Mouse (Mus musculus) granulocyte monocyte progenitor cell, adult 5-6 weeks (primary cell): ENCODE measurements around the gene Ube2d3. TPM values are rescaled to one million over a fixed set of nuclear protein-coding genes. Genes with fewer than 3 reads are reported as not detected.
"Not testable (repeated sequence)": the region's sequence is repeated elsewhere in the genome, so short reads cannot be mapped to it uniquely, and the experiment has no call there.

Source experiments
- ATAC-seq: replicated peaks from 2 replicates; pipeline ENCODE4 v1.8.0; 2016; ENCODE audit warnings: mild to moderate bottlenecking, moderate TSS enrichment, inconsistent platforms; ENCODE audit not compliant: poor library complexity, severe bottlenecking
- total RNA-seq, 2 experiments: library from RNA; stranded (forward) in 1 of 2; stranded (reverse) in 1 of 2; fragments of 200-712, 200-1000 nt in 1 of 2; fragments of >200 nt in 1 of 2; fragmentation: Nextera tagmentation in 1 of 2; gene quantifications; 2 replicates each; pipeline ENCODE4 v1.2.3; 2014 to 2017

Ube2d3 gene
- total RNA-seq, 2 experiments from 2014 or later, result 413 to 457 TPM

DNA sequence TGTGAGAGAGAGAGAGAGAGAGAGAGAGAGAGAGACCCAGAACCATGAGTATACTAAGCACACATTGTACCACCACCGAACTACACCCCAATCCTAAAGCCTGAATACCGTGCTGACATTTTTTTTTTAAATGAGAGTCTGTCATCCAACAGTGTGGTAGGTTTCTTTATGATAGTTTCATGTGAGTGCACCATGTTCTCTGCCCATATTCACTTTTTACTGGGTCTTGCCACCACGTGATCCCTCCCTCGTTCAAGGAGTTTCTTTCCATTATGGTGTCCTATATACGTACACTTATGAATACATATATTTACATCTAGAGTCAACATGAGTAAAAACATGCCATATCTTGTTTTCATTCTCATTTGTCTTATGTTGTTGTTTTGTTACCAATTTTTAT, 48.4 kb downstream of the Ube2d3 start:
- no peak for ATAC-seq

DNA sequence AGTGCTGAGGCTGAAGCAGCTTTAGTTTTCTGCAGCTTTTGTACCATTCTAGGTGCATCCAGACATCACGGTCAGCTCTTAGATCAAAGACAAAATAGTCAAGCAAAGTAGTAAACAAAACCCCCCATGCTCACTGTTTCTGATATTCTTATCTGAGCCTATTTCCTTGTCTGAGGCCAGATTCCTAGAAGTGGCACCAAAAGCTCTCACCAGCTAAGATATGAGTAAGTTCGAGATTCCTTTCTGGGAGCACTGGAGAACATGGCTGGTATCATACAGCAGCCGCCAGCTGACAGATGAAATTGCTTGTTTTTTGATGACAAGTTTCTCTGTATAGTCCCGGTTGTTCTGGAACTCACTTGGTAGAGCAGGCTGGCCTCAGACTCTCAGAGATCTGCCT, 49.9 kb downstream of the Ube2d3 start:
- no peak for ATAC-seq

DNA sequence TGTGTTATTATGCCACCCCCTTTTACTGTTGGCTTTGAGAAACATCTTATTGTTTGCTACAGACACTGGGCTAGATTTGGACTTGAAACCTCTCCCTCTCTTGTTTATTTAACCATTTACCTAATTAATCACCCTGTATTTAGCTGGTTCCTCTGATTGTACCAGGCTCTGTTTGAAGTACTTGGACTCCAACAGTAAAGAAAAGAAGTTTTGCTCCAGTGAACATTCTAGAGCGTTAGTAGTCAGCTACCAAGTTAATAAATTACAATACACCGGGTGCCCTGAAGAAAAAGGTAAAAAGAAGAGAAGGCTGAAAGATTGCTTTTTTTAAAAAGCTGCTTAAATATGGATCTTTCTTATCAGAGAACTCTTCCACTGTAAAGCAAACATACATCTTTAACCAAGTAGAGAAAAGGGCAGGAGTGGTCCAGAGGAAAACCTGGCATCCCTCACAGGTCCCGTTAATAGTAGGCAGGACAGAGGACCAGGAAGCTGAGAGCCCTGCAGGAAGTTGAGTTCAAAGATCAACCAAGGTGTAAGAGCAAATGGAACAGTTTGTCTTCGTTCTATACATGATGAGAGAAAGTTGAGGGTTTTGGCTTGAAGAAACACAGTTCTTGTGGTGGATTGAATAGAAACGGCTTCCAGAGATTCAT, 52.0 kb downstream of the Ube2d3 start:
- ATAC-seq, result no peak

DNA sequence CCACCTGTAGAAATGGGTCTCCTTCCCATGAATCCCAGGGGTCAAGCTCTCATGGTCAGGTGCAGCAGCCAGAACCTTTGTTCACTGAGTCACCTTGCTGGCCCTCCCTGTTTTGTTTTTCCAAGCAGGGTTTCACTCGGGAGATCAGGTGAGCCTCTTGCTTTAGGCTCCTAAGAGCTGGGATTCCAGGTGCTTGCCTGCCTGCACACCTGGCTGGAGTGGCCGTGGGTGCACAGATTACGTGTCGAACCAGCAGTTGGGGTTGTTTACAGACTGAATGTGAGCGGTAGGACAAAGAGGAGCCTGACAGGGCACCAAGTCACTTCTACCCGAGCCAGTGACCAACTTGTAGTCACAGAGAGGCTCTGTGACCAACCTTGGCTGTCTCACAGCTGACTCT, 53.2 kb downstream of the Ube2d3 start:
- ATAC-seq, result no peak

DNA sequence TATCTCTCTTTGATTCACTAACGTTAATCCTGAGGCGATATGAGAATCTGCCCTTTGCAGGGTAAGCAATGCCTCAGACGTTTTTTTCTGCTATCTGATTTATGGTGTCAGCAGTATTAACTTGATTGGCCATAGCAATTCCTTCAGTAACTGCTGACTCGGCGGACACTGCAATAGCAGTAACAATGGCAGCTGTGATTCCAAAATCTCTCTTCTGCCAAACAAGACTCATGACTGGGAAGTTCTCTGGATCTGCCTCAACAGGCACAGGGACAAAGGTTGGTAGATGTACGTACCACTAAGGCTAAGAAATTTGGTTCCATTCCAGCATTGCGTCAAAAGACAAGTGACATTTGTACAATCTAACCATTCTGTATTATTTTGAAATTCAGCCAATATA, 55.4 kb downstream of the Ube2d3 start:
- not testable (repeated sequence) for ATAC-seq

DNA sequence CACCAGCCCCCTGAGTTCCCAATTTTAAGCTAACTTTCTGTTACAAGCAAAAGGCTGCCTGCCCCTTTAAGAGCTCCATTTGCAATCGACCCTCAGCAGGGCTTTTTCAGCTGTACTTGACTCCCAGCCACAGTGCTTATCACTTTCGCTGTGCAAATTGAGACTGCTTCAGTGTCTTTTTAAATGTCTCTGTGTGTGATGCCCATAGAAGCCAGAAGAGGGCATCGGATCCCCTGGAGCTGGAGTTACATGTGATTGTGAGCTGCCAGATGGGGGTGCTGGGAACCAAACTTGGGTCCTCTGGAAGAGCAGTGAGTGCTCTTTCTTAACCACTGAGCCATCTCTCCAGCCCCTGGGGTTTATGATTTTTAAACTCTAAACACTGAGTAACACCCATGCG, 60.0 kb downstream of the Ube2d3 start:
- ATAC-seq, result not testable (repeated sequence)

DNA sequence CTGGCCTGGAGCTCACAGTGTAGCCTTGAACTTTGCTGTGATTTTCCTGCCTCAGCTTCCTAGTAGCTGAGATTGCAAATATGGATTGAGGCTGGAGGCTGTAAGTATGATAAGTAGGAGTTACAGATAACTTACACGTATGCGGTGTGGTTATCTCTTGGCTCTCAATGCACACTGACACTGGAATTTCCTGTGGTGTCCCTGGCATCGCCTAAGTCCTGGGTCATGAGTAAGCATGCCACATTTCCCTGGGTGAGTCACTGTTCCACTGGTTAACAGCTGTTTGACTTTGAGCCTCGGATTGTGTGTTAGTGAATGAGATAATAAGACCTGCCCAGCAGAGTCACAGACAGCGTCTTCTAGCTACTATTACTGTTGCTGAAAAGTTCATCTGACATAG, 60.9 kb downstream of the Ube2d3 start:
- ATAC-seq, result 0 out of 2 replicates have a peak, but pooled peaks have one; percentile 20

DNA sequence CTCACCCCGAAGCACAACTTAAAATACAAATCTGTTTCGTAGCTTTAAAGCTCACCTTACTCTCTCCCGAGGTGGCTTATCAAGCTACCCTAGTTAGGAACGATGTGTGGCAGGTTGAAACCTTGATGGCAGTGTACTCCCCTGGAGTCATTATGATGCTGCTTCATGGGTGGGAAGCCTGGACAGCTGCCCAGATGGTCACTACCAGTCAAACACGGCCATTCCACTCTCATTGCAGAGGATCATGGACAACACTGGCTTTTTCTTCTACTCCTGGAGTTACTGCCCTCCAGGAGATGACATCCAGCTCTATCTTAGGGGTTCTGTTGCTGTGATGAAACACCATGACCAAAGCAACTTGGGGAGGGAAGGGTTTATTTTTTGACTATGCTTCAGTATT, 65.2 kb downstream of the Ube2d3 start:
- ATAC-seq, result no peak

DNA sequence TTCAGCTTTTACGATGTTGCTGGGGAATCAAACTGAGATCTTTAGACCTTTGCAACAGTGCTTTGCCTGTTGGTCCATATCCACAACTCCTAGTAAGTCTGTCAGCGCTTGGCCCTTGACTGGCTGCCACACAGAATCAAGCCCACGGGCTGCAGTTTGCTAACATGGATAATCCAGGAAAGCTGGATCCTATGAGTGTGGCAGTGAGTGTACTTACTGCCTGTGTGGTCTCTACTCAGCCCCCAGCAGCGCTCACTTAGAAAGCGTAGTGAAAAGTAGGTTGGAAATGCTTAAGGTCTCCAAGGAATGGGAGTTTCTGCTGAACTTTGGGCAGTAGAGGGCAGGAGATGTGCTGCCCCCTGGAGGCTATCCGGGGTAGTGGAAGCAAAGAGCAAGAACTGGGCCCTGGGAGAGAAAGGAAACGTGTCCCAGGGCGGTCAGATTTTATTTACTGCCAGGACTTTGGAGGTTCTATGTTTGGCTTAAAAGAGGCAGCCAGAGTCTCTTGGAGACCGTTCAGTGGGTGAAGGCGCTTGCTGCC, 67.5 kb downstream of the Ube2d3 start:
- peak; percentile 94 for ATAC-seq

DNA sequence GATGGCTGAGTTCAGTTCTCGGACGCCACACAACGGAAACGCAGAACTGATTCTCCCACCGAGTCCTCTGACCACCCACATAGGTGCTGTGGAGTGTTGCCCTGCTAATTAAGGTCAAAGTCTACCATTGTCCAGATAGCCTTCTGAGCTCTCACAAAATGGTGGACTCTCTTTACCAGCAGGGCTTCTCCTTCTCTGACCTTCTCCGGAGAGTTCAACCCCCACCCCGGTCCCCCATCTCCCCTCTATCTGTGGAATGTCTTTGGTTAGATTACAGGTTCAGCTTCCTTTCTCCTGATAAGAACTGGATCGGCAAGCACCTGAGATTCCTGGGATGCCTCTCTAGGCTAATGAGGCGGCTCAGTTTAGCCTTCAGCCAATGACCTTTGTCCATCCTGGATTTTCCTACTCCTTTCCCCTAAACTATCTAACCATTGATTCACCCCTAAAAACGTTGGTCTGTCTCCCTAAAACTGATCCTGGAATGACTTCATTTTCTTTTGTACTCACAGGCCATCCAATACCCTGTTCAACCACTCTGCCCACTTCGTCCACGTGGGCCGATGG, 68.0 kb downstream of the Ube2d3 start:
- no peak for ATAC-seq

DNA sequence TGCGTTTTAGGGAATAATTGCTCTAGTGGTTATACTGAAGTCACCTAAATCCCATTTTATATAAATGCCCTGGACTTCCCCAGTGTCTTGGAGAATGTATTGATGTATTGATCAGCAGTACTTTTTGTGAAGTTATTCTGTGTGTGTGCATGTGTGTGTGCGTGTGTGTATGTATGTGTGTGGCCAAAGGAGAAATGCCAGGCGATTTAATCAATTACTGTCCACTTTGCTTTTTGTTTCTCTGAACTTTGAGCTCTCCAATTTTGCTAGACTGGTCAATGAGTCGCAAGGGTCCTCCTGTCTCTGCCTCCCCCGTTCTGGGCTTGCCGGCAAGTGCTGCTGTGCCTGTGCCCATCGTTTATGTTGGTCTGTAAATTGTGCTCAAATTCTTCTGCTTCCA, 69.6 kb downstream of the Ube2d3 start:
- no peak for ATAC-seq

DNA sequence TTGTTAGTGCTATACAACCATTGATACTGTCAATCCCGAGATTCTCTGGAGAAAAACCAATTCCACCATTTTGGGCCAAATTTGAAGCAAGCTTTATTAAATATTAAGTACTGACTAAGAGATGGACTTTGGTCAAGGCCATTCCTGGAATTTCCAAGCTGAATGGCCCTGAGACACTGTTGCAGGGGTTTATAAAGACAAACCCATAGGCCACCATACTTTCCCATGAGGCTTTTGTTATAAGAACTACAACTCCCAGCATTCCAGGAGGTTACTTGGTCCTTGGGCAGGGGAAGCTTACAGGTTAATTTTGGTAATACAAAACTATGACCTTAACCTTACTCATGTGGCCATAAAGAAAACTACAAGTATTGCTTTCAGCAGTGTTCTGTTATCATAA, 70.2 kb downstream of the Ube2d3 start:
- ATAC-seq, result no peak

DNA sequence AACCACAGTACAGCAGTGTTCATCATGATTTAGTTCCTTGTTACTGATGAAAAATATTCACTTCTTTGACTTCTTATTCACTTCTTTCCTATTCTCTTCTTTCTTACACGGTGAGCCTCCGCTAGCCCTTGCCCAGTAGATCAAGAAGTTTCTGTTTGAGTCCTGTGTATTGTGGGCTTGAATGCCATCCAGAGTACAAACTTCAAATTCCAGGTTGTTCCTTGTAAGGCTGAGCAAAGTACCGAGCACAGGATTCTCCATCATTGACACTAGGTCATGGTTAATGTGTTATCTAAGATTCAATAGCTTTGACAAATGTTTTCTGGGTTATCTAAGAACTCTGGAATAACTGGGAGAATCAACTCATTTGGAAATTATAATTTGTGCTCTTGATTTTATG, 72.4 kb downstream of the Ube2d3 start:
- ATAC-seq, result no peak

DNA sequence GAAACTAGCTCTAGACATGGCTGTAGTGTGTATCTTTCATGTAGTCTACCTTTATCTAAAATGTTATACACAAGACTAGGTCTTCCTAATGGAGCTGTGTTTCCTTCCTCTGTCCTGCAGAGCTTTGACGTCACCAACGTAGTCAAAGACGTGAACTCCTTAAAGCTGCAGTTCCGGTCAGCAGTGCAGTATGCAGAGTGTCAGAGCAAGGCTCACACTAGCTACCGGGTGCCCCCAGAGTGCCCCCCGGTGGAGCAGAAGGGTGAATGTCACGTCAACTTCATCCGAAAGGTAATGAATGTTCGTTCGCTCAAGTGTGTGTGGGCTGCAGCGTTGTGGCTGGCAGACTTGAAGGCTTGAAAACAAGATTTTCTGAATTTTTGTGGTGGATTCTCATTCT, 73.7 kb downstream of the Ube2d3 start:
- peak; percentile 66 for ATAC-seq

DNA sequence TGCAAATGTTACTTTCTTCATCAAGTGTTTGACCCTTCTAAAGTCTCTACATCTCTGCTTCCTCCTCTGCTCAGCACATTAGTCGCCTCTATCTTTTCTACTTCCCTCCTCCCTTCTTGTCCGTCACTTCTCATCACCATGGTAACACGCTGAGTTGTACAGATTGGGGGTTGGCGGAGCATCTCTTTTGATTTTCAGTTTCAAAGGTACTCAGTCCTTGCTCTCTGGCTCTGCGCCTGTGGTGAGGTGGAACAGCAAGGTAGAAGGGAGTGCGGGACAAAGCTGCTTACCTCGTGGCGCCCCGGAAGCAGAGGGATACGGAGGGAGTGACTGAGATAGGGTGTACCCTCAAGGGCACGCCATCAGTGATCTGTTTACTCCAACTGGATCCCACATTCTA, 75.3 kb downstream of the Ube2d3 start:
- no peak for ATAC-seq

DNA sequence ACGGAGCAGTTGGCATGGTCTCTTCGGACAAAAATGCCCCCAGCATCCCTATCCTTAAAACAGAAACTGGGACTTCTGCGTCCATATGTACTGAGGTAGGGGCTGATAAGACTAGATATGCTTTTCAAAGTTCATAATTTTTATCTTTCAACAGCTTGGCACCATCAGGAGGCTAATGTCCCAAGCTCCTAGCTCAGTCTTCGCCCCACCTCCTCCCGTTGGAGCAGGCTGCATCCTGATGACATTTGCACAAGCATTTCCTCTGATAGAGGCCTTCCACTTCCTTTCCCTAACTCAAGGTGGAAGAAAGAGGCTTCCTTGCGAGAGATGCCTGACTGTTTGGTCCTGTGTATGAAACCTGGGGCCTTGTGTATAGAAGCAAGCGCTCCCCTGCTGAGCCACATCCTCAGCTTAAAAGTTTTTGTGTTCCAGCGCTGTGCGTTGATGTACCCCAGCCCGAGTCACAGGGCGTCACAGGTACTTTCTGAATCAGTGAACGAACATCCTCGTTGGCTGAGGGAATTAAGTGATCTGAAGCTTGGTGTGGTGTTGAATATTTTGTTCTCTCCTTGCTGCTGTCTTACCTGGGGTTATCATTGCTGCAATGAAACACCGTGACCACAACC, 76.0 kb downstream of the Ube2d3 start:
- ATAC-seq, result no peak

DNA sequence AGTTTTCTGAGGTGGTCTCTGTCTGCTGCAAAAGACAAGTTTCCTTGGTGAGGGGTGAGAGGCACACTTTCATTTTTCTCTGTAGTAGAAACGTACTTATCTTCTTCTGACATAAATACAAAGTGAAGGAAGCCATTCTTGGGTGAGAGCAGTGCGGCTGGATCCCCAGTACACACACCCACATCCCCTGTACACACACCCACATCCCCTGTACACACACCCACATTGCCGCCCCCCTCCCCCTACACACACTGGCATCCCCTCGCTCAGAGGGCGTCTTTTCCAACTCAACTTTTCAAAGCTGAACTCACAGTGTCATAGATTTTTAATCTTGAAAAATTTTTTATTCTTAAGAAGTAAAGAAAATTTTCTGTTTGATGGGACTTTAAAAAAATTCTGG, 77.3 kb downstream of the Ube2d3 start:
- no peak for ATAC-seq

DNA sequence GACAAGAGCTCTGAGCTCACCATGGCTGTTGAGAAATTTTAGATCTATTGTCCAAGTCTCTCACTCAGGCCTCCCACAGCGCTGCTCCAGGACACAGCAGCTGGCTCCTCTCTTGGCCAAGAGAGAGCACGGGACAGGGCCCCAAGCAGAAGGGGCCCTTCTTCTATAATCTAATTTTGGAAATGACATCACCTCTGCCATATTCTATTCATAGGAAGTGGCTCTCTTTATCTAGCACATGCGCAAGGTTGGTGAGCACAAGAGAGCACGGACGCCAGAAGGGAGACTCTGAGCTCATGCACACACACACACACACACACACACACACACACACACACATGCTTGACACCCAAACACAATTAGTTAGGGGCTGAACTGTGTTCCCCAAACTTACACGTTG, 78.9 kb downstream of the Ube2d3 start:
- ATAC-seq, result peak; percentile 61
